Mouse (Mus musculus) cerebellum, adult 11 months (tissue): ENCODE measurements around the gene Gsta2.
"Not testable (repeated sequence)": the region's sequence is repeated elsewhere in the genome, so short reads cannot be mapped to it uniquely, and the experiment has no call there.

Experiments used
- DNase-seq: peaks from one replicate; pipeline ENCODE4 v3.0.0; 2022

The Gsta2 gene

GRCm38 (mm10) chr9:78355611-78356010, at the start of gene Gsta2:
Gene Gsta2 (minus strand): TSS chr9:78355788.
- DNase-seq = no peak

- DNase-seq = no peak
Observed at GRCm38 (mm10) chr9:78401596-78401995, 46.0 kb upstream of the Gsta2 start.

DNA sequence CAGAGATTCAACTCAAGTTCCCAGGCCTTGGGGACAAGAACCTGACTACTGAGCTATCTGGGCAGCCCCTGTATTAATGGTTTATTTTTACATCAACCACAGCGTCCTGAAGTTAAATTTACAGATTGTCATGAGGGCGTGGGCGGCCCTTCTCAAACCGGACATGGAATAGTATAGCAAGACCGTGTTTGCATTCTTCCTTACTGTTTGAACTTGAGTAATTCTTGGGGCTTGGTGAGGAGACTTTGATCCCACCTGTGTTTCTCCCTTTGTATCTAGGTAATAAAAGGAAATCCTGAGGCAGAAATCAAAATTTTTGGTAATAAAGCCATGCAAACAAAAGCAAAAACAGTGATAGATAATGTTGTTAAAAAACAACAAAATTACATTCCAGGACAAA, 45.0 kb upstream of the Gsta2 start:
- no peak for DNase-seq

DNA sequence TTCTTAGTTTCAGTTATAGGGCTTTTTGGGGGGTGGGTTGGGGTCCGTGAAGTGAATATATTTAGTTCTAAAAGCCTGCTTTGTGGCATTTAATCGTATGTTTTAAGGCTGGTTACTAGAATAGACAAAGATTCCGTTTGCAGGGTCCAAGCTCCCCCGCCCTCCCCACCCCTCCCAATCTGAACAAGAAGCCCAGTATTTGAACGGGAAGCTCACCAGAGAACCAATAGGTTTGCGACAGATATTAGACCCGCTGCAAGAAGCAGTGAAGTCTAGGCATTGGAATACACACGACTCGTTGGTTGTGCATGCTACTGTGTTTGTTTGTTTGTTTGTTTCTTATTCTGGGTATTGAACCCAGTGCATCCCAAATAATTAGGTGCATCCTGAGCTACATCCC, 40.9 kb upstream of the Gsta2 start:
- no peak for DNase-seq

DNA sequence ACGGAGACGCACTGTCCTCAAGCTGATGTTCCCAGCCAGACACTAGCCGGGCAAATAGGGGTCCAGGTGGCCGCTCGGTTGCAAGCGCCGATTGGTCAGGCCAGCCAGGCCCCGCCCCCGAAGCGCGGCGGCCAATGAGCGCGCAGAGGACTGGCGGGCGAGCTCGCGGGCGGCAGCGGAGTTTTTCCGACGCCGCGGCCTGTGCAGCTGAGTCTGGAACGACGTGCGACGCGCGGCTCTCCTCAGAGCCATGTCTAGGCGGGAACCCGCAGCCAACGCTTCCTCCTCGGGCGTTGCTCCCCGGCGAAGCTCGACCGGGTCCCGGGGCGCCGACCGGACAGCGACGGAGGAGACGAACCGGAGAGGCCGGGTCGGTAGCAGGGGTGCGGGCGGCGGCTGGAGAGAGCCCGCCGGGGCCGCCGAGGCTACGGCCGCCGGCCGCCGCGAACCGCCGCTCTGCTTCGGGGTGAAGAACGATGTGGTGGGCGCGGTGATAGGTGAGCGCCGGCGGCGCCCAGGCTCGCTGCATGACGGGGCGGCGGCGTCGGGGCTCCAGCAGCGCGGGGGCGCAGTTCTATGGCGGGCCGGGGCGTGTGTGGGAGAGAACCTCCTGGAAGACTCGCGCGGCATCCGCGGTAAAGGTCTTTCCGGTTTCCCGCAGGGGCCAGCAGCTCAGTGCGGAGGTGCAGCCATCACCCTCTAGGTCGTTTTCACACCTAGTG, 40.2 kb upstream of the Gsta2 start, which contains the start of gene Ddx43:
Gene Ddx43 (plus strand): TSS at position 148 of the 722 bp plus-strand sequence.
- no peak for DNase-seq

DNA sequence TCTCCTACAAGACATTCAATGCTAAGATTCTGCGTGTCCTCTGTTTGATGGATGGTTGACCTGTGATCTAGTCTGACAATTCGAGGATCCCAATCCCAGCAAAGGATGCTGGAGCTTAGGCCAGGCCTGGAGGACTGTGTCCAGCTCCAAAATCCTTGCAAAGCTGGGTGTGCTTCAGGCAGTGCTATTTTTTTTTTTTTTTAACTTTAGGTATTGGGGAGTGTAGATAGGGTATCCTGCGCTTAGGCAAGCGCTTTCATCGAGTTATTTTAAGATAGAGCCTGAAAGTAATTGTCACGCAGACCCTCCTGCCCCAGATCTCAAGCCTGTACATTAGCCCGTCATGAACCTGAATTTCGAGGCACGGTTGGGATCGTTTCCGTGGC, 39.6 kb upstream of the Gsta2 start:
- DNase-seq = no peak

DNA sequence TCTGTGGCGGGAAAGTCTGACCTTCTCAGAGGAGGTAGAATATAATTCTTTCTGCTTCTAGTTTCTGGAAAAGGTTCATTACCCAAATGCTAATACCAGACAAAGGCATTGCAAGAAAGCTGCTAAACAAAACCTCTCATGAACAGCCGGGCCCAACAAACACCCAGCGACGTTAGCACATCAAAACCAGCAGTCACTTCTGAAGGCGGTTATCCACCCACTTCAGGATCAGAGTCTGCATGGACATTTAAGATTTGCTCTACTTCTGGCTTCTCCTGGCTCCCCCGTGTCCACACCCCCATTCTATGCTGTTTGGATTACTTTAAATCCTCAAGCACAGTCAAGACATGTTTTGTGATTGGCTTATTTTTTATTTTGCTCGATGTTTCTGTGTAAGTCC, 39.0 kb upstream of the Gsta2 start:
- DNase-seq = no peak

DNA sequence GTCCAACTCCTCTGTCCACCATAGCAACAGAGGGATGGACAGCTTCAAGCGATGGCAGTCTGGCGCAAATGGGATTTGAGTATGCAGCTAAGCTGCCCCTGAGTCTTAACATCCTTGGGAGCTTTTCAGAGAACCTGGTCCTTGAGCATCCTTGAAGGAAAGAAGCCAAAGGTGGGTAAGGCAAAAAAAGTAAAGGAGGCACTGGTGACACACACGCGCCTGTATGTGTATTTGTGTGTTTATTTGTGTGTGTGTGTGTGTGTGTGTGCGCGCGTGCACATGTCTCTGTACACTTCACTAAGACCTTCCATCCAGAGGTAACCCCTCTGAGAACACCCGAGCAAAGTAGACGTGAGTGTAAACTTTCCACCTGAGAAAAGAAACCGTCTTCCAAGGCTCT, 38.2 kb upstream of the Gsta2 start:
- DNase-seq = no peak

DNA sequence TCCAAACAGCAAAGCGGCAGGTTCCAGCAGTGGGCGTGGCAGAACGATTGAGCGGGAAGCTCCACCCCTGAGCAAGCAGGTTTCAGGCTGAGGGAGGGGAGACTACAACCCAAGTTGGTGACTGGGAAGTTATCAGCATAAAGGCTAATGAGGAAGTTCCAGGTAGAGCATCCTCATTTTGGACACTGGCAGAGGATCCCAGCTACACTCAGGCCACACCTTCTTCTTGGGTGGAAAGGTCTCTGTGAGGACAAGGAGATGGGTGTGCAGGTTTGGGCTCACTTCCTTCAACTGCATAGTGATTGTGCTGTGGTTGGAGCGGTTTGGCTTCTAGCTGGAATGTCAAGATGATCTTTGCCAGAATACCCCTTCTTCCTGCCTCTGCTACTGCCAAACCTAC, 34.4 kb upstream of the Gsta2 start:
- DNase-seq = no peak

- DNase-seq = no peak
Observed at GRCm38 (mm10) chr9:78386947-78387346, 31.4 kb upstream of the Gsta2 start.

- no peak for DNase-seq
Observed at GRCm38 (mm10) chr9:78385893-78386292, 30.3 kb upstream of the Gsta2 start.

DNA sequence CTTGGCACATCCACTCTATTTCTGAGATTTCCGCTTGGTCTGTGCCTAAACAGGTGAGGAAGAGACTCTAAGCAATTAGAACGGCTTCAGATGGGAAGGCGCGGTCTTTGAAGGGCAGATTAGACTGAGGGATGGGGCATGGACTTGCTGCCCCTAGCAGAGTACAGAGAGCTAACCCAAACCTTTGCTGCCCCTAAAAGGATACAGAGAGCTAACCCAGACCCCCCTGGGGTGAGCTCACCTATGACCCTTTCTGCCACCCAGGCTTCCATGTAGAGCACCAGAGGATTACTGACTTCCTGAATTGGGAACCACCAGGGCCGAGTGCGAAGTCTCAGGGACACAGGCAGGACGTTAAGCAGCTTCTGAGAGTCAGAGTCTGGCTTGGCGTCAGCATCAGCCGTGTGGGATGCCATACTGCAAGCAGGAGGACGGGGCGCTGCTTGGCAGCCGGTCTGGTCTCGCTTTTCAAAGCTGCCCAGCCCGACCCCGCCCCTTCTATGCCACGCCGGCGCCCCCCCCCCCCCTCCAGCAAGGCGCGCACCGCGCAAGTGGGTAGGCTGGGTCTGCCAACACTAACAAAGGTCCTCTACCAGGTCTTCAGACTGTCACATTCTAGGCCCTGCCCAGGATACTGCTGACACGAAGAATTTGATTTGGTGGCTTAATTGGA, 22.7 kb upstream of the Gsta2 start, which contains the start of gene Ooep:
Gene Ooep (minus strand): TSS at position 613 of the 673 bp plus-strand sequence.
- DNase-seq = no peak

DNA sequence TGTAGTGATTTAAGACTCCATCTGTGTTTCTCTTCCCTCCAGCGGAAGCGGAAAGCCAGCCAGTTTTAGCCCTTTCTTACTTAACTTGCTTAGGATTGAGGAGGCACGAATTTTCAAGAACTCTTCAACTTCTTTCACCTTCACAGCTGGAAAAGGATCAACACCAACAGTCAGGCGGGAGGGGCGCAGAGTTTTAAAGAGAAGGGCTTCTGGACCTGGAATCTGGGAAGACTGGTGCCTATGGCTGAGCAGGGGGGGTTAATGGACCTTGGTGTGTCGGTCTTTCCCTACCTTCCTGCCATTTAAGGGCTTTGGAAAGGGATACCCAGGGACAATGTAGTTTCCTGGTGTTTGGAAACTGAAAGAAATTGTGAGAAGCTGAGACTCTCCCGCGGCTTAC, 22.0 kb upstream of the Gsta2 start:
- no peak for DNase-seq

DNA sequence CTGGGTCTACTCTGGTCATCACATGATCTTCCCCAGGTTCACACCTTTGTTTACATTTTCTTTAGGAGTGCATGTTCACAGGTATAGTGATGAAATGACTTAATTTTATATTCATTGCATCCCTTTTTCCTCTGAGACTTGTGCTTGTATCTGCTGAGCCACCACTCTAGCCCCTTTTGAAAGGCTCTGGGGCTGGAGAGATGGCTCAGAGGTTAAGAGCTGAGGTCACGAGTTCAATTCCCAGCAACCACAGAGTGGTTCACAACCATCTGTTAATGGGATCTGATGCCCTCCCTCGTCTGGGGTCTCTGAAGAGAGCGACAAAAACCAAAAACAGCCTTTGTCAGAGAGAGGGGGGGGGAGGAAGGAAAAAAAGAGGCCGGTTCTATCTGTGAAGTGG, 19.9 kb upstream of the Gsta2 start:
- no peak for DNase-seq

- DNase-seq = no peak
Observed at GRCm38 (mm10) chr9:78374885-78375389, 19.3 kb upstream of the Gsta2 start.

- no peak for DNase-seq
Observed at GRCm38 (mm10) chr9:78374397-78374796, 18.8 kb upstream of the Gsta2 start.

DNA sequence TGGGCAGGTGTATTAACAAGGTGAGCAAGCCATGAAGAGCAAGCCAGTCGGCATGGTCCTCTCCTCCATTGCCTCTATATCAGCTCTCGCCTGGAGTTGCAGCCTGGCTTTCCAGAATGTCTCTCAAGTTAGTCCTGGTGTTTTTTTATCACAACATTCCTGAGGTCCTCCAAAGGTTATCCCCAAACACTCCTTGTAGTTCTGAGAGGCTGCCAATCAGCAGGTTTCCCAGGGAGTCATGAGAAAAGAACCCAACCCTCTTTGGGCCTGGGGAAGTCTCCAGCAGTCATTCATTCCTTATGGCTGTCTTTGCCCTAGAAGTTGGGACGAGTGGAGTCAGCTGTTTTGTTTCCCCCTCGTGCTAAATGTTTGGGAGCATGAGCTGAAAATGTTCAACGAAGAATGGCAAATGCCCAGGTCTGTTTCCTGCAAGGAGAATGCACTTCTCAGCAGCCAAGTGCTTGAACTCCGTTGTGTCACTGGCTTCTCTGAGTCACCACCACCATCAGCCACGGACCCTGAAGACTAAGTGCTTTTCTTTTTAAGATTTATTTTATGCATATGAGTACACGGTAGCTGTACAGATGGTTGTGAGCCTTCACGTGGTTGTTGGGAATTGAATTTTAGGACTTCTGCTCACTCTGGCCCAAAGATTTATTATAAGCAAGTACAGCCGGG, 17.4 kb upstream of the Gsta2 start:
- no peak for DNase-seq

DNA sequence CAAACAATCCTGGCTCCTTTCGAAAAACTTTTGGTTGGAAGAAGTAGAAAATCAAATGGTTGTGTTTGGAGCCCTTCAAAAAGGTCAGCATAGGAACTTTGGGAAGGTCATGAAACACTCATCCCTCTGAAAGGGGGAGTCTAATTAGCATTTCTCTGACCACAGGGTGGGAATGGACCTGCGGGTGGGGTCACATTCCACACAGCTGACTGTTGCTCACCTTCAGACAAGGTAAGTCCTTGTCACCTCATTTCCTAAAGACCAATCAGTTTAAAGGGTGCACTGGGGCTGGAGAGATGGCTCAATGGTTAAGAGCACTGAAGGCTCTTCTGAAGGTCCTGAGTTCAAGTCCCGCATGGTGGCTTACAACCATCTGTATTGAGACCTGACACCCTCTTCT, 15.9 kb upstream of the Gsta2 start:
- no peak for DNase-seq

GRCm38 (mm10) chr9:78369786-78370185, 14.2 kb upstream of the Gsta2 start:
- DNase-seq = no peak

DNA sequence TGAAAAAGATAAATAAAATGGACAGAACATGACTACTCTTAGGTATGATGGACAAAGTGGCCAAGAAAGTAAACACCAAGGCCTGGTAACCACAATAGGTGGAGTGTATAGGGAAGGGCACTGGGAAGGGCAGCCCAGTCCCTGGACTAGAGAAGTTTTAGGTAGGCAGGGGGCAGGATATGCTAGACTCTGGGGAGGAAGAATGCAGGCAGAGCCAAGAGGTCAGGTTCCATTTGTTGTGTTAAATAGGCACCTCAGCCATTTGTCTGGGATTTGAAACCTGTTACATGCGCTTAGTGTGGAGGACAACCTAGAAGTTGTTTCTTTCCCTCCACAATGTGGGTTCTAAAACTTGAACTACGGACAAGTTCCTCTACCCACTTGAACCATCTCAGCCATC, 13.8 kb upstream of the Gsta2 start:
- DNase-seq = no peak

- DNase-seq = no peak
Observed at GRCm38 (mm10) chr9:78368671-78369293, 13.2 kb upstream of the Gsta2 start.

- not testable (repeated sequence) for DNase-seq
Observed at GRCm38 (mm10) chr9:78367959-78368358, 12.4 kb upstream of the Gsta2 start, which contains the start of gene Dppa5a. Gene Dppa5a (minus strand): TSS chr9:78368177.

DNA sequence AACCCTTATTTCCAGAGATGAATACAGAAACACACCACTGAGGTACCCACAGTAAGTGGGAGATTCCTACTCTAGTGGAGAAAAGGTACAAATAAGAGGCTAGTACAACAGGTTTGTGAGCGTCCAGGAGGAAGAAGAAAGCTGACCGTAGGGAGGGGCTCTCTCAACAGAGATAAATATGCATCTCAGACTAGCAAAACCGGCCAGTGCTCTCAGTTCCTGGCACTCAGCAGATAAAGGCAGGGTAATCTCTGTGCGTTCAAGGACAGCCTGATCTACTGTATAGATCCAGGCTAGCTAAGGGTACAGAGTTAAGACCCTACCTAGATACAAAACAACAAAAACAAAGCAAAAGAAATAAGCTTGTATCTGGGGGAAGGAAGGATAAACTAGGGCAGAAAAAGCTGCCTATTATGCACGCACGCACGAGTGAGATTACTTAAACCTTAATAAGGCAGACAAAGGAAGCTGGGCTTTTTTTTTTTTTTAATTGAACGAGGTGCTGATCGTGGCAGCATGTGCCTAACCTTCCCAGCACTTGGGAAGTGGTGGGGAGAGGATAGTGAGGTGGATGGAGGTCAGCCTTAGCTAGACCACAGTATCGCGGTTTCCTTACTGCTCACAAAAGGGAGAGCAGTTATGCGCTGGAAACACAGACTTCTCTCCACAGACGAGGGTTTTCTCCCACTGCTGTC, 10.4 kb upstream of the Gsta2 start:
- DNase-seq = no peak
